Mouse (Mus musculus) ZHBTc4 (cell line): ENCODE results near the gene Ly86.
A peak's percentile ranks its signal among the peaks of the same experiment; 100 is the strongest.

Experiments
- DNase-seq: peaks from one replicate; pipeline ENCODE4 v3.0.0-alpha.2; 2011; ENCODE audit warnings: low read depth, low spot score

Gene Ly86

DNA sequence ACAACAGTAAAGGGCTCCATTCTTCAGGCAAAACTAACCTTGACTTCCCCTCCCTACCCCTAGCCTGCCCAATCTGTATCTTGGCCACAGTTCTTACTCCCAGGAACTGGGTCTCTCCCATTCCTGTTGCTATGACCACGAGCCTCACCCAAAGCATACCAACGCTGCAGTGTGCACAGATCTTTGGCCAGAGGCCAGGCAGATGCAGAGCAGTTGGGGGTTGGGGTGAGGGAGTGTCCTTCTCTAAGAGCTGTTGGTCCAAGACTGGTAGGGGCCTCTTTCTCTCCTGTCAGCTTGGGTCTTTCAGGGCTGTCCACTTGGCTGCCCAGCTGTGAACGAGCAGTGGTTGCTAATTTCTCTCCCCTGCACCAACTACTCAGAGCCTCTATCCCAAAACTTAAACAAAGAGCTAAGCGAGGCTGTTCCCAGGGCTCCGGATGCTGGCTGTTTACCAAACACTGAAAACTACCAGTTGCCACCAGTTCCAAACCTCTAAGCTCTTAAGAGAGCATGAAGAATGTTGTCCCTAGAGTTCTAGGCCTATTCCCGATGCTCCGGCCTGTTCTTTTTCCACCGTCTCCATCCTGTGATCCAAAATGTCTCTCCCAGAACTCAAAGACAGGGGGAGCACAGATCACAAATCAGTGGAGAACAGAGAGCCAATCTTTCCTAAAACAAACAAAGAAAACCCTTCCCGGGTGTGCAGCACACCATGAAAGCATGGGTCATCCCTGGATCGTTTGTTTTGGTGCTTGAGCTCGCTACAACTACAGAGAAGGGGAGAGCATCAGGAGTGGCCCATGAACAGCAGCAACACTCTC is 112.2 kb downstream of the Ly86 start:
- peak; percentile 93 for DNase-seq

GRCm38 (mm10) chr13:37458557-37458956 is 113.5 kb downstream of the Ly86 start:
- DNase-seq: no peak

- DNase-seq: no peak
These were observed 114.0 kb downstream of the Ly86 start for GRCm38 (mm10) chr13:37459022-37459421.

DNA sequence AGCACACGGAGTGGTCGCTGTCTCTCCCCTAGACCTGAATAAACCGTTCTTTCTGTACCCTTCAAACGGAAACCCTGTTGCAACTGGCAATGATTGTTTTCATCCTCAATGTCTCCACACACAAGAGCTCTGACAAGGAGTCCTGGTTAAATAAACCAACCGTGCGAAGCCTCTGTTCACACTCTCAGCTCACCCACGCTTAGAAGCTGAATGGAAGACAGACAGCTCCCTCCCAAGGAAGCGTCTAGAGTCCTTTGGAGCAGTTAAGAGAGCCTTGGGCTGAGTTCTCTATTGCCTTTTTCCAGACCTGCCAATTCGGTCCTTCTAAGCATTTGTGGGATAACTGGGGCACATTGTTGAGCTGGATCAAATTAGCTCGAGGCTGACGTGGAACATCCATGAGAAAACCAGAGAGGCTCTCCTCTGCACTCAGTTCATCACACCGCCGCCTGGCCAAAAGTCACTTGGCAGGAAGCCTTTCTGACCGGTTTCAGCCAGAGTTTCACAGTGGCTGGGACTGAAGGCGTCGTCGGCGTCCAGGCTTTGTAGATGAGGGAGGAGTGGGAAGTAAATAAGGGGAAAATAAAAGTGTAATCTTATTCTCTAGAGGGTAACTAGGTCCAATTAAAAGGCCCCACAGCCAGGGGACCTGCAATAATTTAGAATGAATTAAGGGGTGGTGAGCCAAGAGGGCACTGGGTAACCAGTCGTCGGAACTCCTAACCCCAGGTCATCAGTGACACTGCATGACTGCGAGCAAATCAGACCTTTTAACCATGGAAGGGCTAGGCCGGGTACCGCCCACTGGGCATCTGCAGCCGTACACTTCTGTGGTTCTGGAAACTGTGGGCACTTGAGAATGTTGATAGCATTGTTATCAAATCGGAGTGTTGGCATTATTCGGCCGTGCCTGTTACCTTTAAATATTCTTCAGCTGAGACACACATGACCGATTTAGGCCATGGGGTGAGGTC is 115.2 kb downstream of the Ly86 start:
- peak; percentile 66 for DNase-seq

DNA sequence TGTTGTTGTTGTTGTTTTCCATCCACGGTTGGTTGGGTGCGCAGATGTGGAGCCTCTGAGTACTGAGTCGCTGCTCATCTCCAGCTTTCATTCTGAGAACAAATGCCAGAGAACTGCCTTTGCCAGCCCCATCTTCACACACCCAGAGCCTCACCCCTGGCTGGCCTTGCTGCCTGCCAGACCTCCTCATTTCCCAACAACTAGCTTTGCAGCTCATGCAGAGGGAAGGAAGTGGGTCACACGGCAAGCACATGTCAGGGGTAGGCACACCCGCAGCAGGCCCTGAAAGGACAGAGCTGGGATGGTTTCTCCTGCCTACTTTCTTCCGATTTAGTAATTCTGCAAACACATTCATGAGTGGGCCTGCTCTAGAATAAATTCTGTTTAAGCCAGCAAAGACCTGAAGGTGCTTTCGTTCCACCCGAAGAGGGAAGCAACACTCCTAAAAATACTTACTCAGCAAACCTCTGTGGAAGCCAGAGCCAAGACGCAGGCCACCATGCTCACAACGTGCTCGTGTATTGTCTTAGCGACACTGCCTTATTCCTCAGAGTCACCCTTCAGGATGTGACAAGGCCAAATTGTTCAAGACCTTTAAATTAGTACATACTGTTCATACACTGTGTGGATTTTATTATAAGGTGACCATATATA is 117.2 kb downstream of the Ly86 start:
- no peak for DNase-seq

GRCm38 (mm10) chr13:37465710-37466109 is 120.7 kb downstream of the Ly86 start:
- DNase-seq: no peak

GRCm38 (mm10) chr13:37467795-37468194 is 122.8 kb downstream of the Ly86 start:
- DNase-seq: peak; percentile 70
